Mouse (Mus musculus) kidney, embryonic 14.5 days (tissue): Measurements from ENCODE around the gene Gm3238. TPM values are rescaled to one million over a fixed set of nuclear protein-coding genes. Genes with fewer than 3 reads are reported as not detected.
"Not testable (repeated sequence)": the region's sequence is repeated elsewhere in the genome, so short reads cannot be mapped to it uniquely, and the experiment has no call there.

Experiments used
- ATAC-seq: fragments of 200-750 bp; cut with Nextera tagmentation; 2 replicates; pipeline ENCODE4 v1.8.0; 2017; ENCODE audit warnings: moderate number of reproducible peaks, mild to moderate bottlenecking, moderate TSS enrichment, moderate library complexity; ENCODE audit not compliant: low FRiP score, low TSS enrichment
- H3K27ac ChIP-seq: fragments of 300-500 bp; sonication (generic); 2 replicates; pipeline ENCODE4 v1.5.1; 2014; ENCODE audit warnings: low read depth, mild to moderate bottlenecking, low read length, moderate library complexity, mixed read lengths
- H3K27me3 ChIP-seq: fragments of 300-500 bp; sonication (generic); 2 replicates; pipeline ENCODE4 v1.6.1; 2014; ENCODE audit warnings: mild to moderate bottlenecking, low read length; ENCODE audit not compliant: control insufficient read depth, insufficient read depth
- H3K36me3 ChIP-seq: fragments of 300-500 bp; sonication (generic); 2 replicates; pipeline ENCODE4 v1.6.1; 2014; ENCODE audit warnings: low read length, mixed read lengths; ENCODE audit not compliant: control insufficient read depth, insufficient read depth
- H3K4me1 ChIP-seq: fragments of 300-500 bp; sonication (generic); 2 replicates; pipeline ENCODE4 v1.6.1; 2014; ENCODE audit warnings: low read length, mixed read lengths; ENCODE audit not compliant: control insufficient read depth, insufficient read depth
- H3K4me2 ChIP-seq: fragments of 300-500 bp; sonication (generic); replicated peaks from 2 replicates; pipeline ENCODE4 v1.6.1; 2014; ENCODE audit warnings: low read depth, mild to moderate bottlenecking, low read length
- H3K4me3 ChIP-seq: fragments of 300-500 bp; sonication (generic); 2 replicates; pipeline ENCODE4 v1.5.1; 2014; ENCODE audit warnings: mild to moderate bottlenecking, low read length
- H3K9ac ChIP-seq: fragments of 300-500 bp; sonication (generic); 2 replicates; pipeline ENCODE4 v1.6.1; 2014; ENCODE audit warnings: low read depth, mild to moderate bottlenecking, low read length, moderate library complexity
- H3K9me3 ChIP-seq: fragments of 300-500 bp; sonication (generic); 2 replicates; pipeline ENCODE4 v1.6.1; 2016; ENCODE audit warnings: low read length; ENCODE audit not compliant: control insufficient read depth
- WGBS: fragments of 180-500 bp; shearing (Covaris S2); extraction: QIAGEN DNeasy Blood & Tissue Kit; methylation state at CpG from one replicate; pipeline ENCODE4 v1.1.7; 2014; 5-methylcytosine and 5-hydroxymethylcytosine counted together
- polyA plus RNA-seq: library from polyadenylated mRNA; unstranded; fragments of >200 nt; fragmentation: Nextera tagmentation; extraction: Ambion mirVana; gene quantifications from 2 replicates; pipeline ENCODE4 v1.2.1, GENCODE M21; 2014

Gm3238 gene
- polyA plus RNA-seq, 1 experiment from 2014 or later = not detected

DNA sequence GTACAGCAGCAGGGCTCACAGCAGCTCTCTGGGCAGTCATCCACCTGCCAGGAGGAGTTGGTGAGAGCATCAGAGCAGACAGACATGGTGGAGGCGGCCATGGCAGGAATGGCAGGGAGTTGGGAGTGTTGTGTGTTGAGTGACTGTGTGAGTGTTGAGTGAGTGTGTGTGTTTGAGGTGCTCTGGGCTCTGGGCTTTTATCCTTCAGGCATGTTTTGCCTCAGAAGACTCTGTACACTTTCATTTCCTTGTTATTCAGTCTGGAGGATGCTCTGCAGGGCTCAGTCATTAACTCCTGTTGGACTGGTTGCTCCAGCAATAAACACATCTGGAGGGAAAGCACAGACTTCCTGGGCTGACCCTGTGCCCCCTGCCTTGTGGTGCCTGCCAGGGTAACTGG lies 11.5 kb downstream of the Gm3238 start, which contains the start of gene Gm3233:
Gm3233 (minus strand) TSS at position 101 of the 400 bp plus-strand sequence.
- no CpG with 5 or more reads among the region's 1 CpGs for WGBS
- not testable (repeated sequence) for H3K27me3 ChIP-seq, ATAC-seq

DNA sequence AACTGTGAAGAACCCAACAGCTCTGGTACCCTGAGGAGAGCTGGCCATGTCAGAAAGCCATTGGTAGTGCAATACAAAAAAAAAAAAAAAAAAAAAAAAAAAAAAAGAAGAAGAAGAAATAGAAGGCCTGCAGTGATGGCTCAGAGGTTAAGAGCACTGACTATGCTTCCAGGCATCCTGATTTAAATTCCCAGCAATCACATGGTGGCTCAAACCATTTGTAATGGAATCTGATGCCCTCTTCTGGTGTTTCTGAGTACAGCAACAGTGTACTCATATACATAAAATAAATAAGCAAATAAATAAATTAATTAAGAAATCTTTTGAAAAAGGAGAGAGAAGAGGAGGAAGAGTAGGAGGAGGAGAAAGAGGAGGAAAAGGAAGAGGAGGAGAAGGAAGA lies 17.7 kb downstream of the Gm3238 start:
- H3K27me3 ChIP-seq = no peaks in the 10 kb centered on the region

More for the DNA sequence above, 11.5 kb downstream of the Gm3238 start, which contains the start of gene Gm3233:
- H3K27ac ChIP-seq, H3K9ac ChIP-seq, H3K9me3 ChIP-seq, H3K4me1 ChIP-seq, H3K4me3 ChIP-seq, H3K4me2 ChIP-seq, H3K36me3 ChIP-seq: not testable (repeated sequence)

DNA sequence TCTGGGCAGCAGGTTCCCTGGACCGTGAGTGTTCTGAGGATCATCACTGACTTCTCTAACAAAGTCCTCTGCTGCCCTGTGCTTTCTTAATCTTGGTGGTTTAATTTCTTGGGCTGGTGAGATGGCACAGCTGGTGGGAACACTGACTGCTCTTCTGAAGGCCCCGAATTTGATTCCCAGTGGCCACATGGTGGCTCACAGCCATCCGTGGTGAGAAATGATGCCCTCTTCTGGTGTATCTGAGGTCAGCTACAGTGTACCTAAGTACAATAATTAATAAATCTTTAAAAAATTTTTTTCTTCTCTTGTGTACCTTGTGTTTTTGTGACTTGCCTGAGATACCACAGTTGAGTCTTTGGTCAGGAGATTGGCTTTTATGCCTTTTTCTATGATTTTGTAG lies 18.8 kb downstream of the Gm3238 start:
- not testable (repeated sequence) for H3K36me3 ChIP-seq, H3K9ac ChIP-seq, ATAC-seq, H3K4me1 ChIP-seq, H3K27me3 ChIP-seq, H3K4me2 ChIP-seq, H3K9me3 ChIP-seq, H3K27ac ChIP-seq, H3K4me3 ChIP-seq
- WGBS = 60% methylated on average over 3 of the region's 3 CpGs

More for the DNA sequence above, 17.7 kb downstream of the Gm3238 start:
- Histone ChIP-seq H3K4me3 (no peak overlapping the region), H3K4me1 (no peaks in the 10 kb centered on the region), H3K4me2 (no peak overlapping the region), H3K9me3 (no peaks in the 10 kb centered on the region), H3K36me3 (no peaks in the 10 kb centered on the region), H3K27ac (no peak overlapping the region), H3K9ac (no peak overlapping the region)
- no peak for ATAC-seq

DNA sequence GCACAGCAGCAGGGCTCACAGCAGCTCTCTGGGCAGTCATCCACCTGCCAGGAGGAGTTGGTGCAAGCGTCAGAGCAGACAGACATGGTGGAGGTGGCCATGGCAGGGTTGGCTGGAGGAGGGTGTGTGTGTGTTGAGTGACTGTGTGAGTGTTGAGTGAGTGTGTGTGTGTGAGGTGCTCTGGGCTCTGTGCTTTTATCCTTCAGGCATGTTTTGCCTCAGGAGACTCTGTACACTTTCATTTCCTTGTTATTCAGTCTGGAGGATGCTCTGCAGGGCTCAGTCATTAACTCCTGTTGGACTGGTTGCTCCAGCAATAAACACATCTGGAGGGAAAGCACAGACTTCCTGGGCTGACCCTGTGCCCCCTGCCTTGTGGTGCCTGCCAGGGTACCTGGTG lies 19.9 kb downstream of the Gm3238 start, which contains the start of gene Gm9736:
Gm9736 (minus strand) TSS at position 101 of the 400 bp plus-strand sequence.
- H3K27me3 ChIP-seq, H3K4me1 ChIP-seq, H3K4me3 ChIP-seq, ATAC-seq, H3K36me3 ChIP-seq, H3K27ac ChIP-seq, H3K9ac ChIP-seq, H3K4me2 ChIP-seq, H3K9me3 ChIP-seq: not testable (repeated sequence)
- 60% methylated on average over 1 of the region's 1 CpGs for WGBS

DNA sequence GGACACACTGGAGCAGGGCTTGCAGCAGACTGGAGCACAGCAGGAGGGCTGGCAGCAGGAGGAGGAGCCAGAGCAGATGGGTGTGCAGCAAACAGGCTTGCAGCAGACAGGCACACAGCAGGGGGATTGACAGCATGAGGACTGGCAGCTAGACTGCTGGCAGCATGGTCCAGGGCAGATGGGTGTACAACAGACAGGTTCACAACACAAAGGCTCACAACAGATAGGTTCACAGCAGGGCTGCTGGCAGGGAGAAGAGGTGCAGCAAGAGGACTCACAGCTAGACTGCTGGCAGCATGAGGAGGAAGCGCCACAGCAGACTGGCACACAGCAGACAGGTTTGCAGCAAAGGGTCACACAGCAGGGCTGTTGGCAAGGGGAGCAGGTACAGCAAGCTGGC lies 20.4 kb downstream of the Gm3238 start:
- H3K4me2 ChIP-seq, H3K4me1 ChIP-seq, H3K9me3 ChIP-seq, ATAC-seq, H3K9ac ChIP-seq, H3K4me3 ChIP-seq, H3K27me3 ChIP-seq, H3K27ac ChIP-seq, H3K36me3 ChIP-seq: not testable (repeated sequence)
- WGBS = 73% methylated on average over 1 of the region's 1 CpGs

DNA sequence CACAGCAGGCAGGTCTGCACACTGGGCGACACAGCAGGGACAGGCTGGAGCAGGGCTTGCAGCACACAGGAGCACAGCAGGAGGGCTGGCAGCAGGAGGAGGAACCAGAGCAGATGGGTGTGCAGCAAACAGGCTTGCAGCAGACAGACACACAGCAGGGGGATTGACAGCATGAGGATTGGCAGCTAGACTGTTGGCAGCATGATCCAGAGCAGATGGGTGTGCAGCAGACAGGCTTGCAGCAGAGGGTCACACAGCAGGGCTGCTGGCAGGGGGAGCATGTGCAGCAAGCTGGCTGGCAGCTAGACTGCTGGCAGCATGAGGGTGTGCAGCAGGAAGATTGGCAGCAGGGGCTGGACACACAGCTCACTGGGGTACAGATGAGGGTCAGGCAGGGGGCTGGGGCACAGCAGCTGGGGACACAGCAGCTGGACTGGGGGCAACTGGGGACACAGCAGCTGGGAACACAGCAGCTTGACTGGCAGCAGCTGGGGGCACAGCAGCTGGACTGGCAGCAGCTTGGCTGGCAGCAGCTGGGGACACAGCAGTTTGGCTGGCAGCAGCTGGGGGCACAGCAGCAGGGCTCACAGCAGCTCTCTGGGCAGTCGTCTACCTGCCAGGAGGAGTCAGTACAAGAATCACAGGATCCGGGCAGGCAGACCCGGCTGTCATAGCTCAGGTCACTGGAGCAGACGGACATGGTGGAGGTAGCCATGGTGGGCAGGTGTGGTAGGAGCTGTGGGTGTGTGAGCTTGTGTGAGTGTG lies 29.0 kb downstream of the Gm3238 start, which contains the start of gene Gm18596:
Gm18596 (minus strand) TSS at position 715 of the 765 bp plus-strand sequence.
- not testable (repeated sequence) for H3K27ac ChIP-seq, ATAC-seq, H3K9me3 ChIP-seq, H3K9ac ChIP-seq, H3K4me2 ChIP-seq, H3K4me3 ChIP-seq, H3K27me3 ChIP-seq, H3K36me3 ChIP-seq, H3K4me1 ChIP-seq
- 55% methylated on average over 4 of the region's 5 CpGs for WGBS

- Histone ChIP-seq H3K4me1 (no peaks in the 10 kb centered on the region), H3K9me3 (peaks cover 9% of the 10 kb centered on the region; the same call in 1 of the 2 replicates), H3K36me3 (no peaks in the 10 kb centered on the region), H3K9ac (no peak overlapping the region), H3K4me2 (no peak overlapping the region), H3K4me3 (no peak overlapping the region), H3K27me3 (no peaks in the 10 kb centered on the region), H3K27ac (no peak overlapping the region)
- ATAC-seq = no peak
- WGBS = 89% methylated on average over 4 of the region's 4 CpGs
Measured at GRCm38 (mm10) chr10:77738929-77739328, 32.2 kb downstream of the Gm3238 start.

DNA sequence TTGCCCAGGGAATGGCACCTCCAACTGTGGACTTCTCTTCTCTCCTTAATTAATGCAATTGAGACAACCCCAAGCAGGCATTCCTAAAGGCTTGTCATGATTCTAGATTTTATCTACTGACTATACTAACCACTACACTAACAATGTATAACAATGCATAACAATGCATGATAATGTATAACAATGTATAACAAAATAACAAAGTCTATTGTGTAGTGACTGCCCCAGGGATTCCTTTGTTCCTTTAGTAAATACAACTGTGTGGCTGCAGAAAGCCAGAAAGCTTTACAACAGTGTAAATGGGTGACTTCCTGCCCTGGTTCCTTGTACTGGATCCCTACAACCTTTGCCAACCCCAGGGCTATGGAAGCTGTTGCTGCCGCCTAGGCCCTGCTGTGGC lies 35.2 kb downstream of the Gm3238 start:
- WGBS = 85% methylated on average over 1 of the region's 1 CpGs
- Histone ChIP-seq H3K4me1 (no peaks in the 10 kb centered on the region), H3K4me3 (no peak overlapping the region), H3K27me3 (no peaks in the 10 kb centered on the region), H3K9ac (no peak overlapping the region), H3K4me2 (no peak overlapping the region), H3K9me3 (peaks cover 9% of the 10 kb centered on the region; the same call in 1 of the 2 replicates), H3K36me3 (no peaks in the 10 kb centered on the region), H3K27ac (no peak overlapping the region)
- ATAC-seq = no peak

DNA sequence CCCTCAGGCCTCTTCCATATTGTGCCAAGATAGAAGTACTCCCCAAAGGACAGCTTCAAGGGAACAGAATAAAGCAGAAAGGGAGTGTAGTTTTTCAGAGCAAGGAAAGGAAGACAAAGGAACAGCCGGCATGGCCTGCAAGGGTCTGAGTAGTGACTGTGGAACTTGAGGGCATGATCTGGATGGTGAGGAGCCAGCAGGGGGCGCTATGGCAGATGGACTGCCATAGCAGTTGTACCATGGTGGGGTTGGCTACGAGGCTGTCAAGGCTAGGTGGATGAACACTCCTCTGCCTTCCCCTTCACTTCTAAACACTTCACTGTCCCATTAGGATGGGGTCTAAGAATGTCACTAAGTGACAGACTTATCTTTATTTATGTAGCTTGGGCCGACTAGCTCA lies 41.9 kb downstream of the Gm3238 start:
- Histone ChIP-seq H3K9ac (no peak overlapping the region), H3K4me3 (no peak overlapping the region), H3K27ac (no peak overlapping the region), H3K9me3 (no peaks in the 10 kb centered on the region; the same call in 1 of the 2 replicates), H3K27me3 (no peaks in the 10 kb centered on the region), H3K36me3 (no peaks in the 10 kb centered on the region), H3K4me1 (no peaks in the 10 kb centered on the region), H3K4me2 (no peak overlapping the region)
- ATAC-seq = no peak
- WGBS = 54% methylated on average over 4 of the region's 4 CpGs
